Mouse (Mus musculus) megakaryocyte, embryonic 14.5 days (primary cell): ENCODE measurements at regions not wholly inside any gene's neighbourhood (a gene's known extent, or its start where the extent isn't known, plus 50 kb on each side); places are given as distances from the start of the nearest gene placed in this dataset.

Experiments
- FLI1 ChIP-seq: IDR thresholded peaks from 2 replicates; pipeline ENCODE4 v1.6.1; 2012; ENCODE audit warnings: low read length, inconsistent platforms, mixed read lengths
- GATA1 ChIP-seq: IDR thresholded peaks from 3 replicates; pipeline ENCODE4 v1.6.1; 2012; ENCODE audit warnings: mixed read lengths, low read length, inconsistent platforms, borderline replicate concordance

GRCm38 (mm10) chr8:11999736-12000458 lies 159.6 kb downstream of the Tex29 start:
- TF ChIP-seq GATA1 (no peak), FLI1 (no peak)
